Mouse (Mus musculus) mammary gland, adult 2 months (tissue): ENCODE results near the gene Pilrb1. TPM values are rescaled to one million over a fixed set of nuclear protein-coding genes. Genes with fewer than 3 reads are reported as not detected.

Source experiments
- polyA plus RNA-seq: library from polyadenylated mRNA; depleted of rRNA; stranded (reverse); fragments of >200 nt; gene quantifications from 2 replicates; pipeline ENCODE4 v1.2.3, GENCODE M21; 2012; ENCODE audit warnings: low replicate concordance; rRNA removed

The Pilrb1 gene
- 3.8 and 10.5 TPM in 2 replicates for polyA plus RNA-seq

GRCm38 (mm10) chr5:137857960-137858710, at the start of gene Pilrb1:
Gene Pilrb1 (minus strand): TSS chr5:137858106.

GRCm38 (mm10) chr5:137871644-137872380, 13.9 kb upstream of the Pilrb1 start, which contains the start of gene Pilrb2:
Gene Pilrb2 (minus strand): TSS chr5:137871815.

GRCm38 (mm10) chr5:137835966-137836520, 21.9 kb downstream of the Pilrb1 start, which contains the start of gene Pilra:
Gene Pilra (minus strand): TSS chr5:137836281.

Other genes starting within 250 kb of the Pilrb1 start
- 195 and 196 TPM in 2 replicates for gene Pcolce, start 244.3 kb downstream of the Pilrb1 start, polyA plus RNA-seq
- gene Fbxo24, start 229.1 kb downstream of the Pilrb1 start, polyA plus RNA-seq = 0.53 and 0.63 TPM in 2 replicates
- 119 and 157 TPM in 2 replicates for gene Lrch4, start 229.0 kb downstream of the Pilrb1 start, polyA plus RNA-seq
- gene Gm20605, start 228.9 kb downstream of the Pilrb1 start, polyA plus RNA-seq = 20.1 and 68.7 TPM in 2 replicates
- 193 and 262 TPM in 2 replicates for gene Sap25, start 216.8 kb downstream of the Pilrb1 start, polyA plus RNA-seq
- 34.2 and 68.9 TPM in 2 replicates for gene Irs3, start 212.4 kb downstream of the Pilrb1 start, polyA plus RNA-seq
- gene Agfg2, start 173.4 kb downstream of the Pilrb1 start, polyA plus RNA-seq = 28.7 and 51.6 TPM in 2 replicates
- 2.0 and 4.7 TPM in 2 replicates for gene Nyap1, start 116.5 kb downstream of the Pilrb1 start, polyA plus RNA-seq
- gene Tsc22d4, start 112.4 kb downstream of the Pilrb1 start, polyA plus RNA-seq = 106 and 238 TPM in 2 replicates
- gene Ppp1r35, start 79.3 kb downstream of the Pilrb1 start, polyA plus RNA-seq = 26.9 and 69.4 TPM in 2 replicates
- 33.1 and 36.6 TPM in 2 replicates for gene Mepce, start 70.5 kb downstream of the Pilrb1 start, polyA plus RNA-seq
- 1.1 and 2.3 TPM in 2 replicates for gene Zcwpw1, start 70.3 kb downstream of the Pilrb1 start, polyA plus RNA-seq
- 3.9 and 13.9 TPM in 2 replicates for gene Pilra, start 21.8 kb downstream of the Pilrb1 start, polyA plus RNA-seq
- 5.4 and 12.5 TPM in 2 replicates for gene Pilrb2, start 13.7 kb upstream of the Pilrb1 start, polyA plus RNA-seq
- gene Cyp3a13, start 63.5 kb upstream of the Pilrb1 start, polyA plus RNA-seq = 0.05 and 0.10 TPM in 2 replicates
- gene Gjc3, start 105.0 kb upstream of the Pilrb1 start, polyA plus RNA-seq = 0.19 and 1.3 TPM in 2 replicates
- gene Azgp1, start 123.4 kb upstream of the Pilrb1 start, polyA plus RNA-seq = 0.32 and 2.1 TPM in 2 replicates
- gene Smok3a, start 163.2 kb upstream of the Pilrb1 start, polyA plus RNA-seq = not detected in 2 replicates
- gene Smok3b, start 163.3 kb upstream of the Pilrb1 start, polyA plus RNA-seq = not detected in 2 replicates
- not detected in 2 replicates for gene Smok3c, start 195.1 kb upstream of the Pilrb1 start, polyA plus RNA-seq
- gene Zkscan1, start 227.0 kb upstream of the Pilrb1 start, polyA plus RNA-seq = 2.6 and 6.0 TPM in 2 replicates